Mouse (Mus musculus) CH12.LX (cell line): ENCODE data around the gene Dnase2b. TPM values are rescaled to one million over a fixed set of nuclear protein-coding genes. Genes with fewer than 3 reads are reported as not detected.

Source experiments
- DNase-seq: peaks from one replicate; pipeline ENCODE4 v3.0.0-alpha.2; 2013; ENCODE audit errors: extremely low read depth
- H3K27ac ChIP-seq: 2 replicates; pipeline ENCODE4 v1.5.1; 2012; ENCODE audit warnings: low read depth, mild to moderate bottlenecking, control low read depth, moderate library complexity; ENCODE audit not compliant: insufficient read depth
- H3K27me3 ChIP-seq: replicated peaks from 2 replicates; pipeline ENCODE3; 2012; ENCODE audit warnings: inconsistent platforms
- H3K36me3 ChIP-seq, 2 experiments: replicated peaks in 1 of 2; 2 replicates each; pipeline versions ENCODE3 to v1.6.1; 2012; ENCODE audit warnings: inconsistent platforms in 1 of 2, low read length in 1 of 2, mild to moderate bottlenecking in 1 of 2, mixed read lengths in 1 of 2, moderate library complexity in 1 of 2; ENCODE audit not compliant: control insufficient read depth in 1 of 2, insufficient read depth in 1 of 2
- H3K4me1 ChIP-seq, 2 experiments: 2 replicates each; pipeline ENCODE4 v1.6.1; 2012; ENCODE audit warnings: inconsistent platforms in 1 of 2, moderate library complexity in 1 of 2; ENCODE audit not compliant: insufficient read depth in 2 of 2, control insufficient read depth in 1 of 2
- H3K4me2 ChIP-seq: 2 replicates; pipeline ENCODE4 v1.6.1; 2012; ENCODE audit warnings: low read depth, mild to moderate bottlenecking, control low read depth; ENCODE audit not compliant: poor library complexity, insufficient read depth, severe bottlenecking
- H3K4me3 ChIP-seq, 3 experiments: fragments of 150-350 bp in 1 of 3; sonication (generic) in 1 of 3; replicated peaks in 1 of 3; 2 replicates each; pipeline versions ENCODE3 to v1.5.1; 2011 to 2012; ENCODE audit warnings: low read depth in 2 of 3, low read length in 2 of 3, mild to moderate bottlenecking in 2 of 3, moderate library complexity in 2 of 3, control low read depth in 1 of 3, improper control_type of control experiment in 1 of 3, inconsistent platforms in 1 of 3, mixed read lengths in 1 of 3; ENCODE audit not compliant: poor library complexity in 1 of 3
- H3K79me2 ChIP-seq: replicated peaks from 2 replicates; pipeline ENCODE4 v1.6.1; 2012; ENCODE audit warnings: mild to moderate bottlenecking, moderate library complexity; ENCODE audit not compliant: control insufficient read depth, poor library complexity, insufficient read depth, severe bottlenecking; ENCODE audit errors: extremely low read depth
- H3K9ac ChIP-seq: 2 replicates; pipeline ENCODE4 v1.6.1; 2012; ENCODE audit warnings: low read depth, mild to moderate bottlenecking, control low read depth, moderate library complexity; ENCODE audit not compliant: insufficient read depth
- H3K9me3 ChIP-seq: replicated peaks from 2 replicates; pipeline ENCODE3; 2012; ENCODE audit warnings: low read length, inconsistent platforms, mixed read lengths
- BHLHE40 ChIP-seq: IDR thresholded peaks from 2 replicates; pipeline ENCODE4 v1.6.1; 2011; ENCODE audit warnings: mild to moderate bottlenecking, low read depth, low read length, improper control_type of control experiment
- CHD2 ChIP-seq: IDR thresholded peaks from 2 replicates; pipeline ENCODE4 v1.6.1; 2011; ENCODE audit warnings: low read length, improper control_type of control experiment
- EP300 ChIP-seq: IDR thresholded peaks from 2 replicates; pipeline ENCODE4 v1.6.1; 2011; ENCODE audit warnings: low read length, improper control_type of control experiment
- GABPA ChIP-seq: IDR thresholded peaks from 2 replicates; pipeline ENCODE4 v1.6.1; 2012; ENCODE audit warnings: low read depth, low read length, improper control_type of control experiment, inconsistent platforms; ENCODE audit not compliant: insufficient replicate concordance
- HCFC1 ChIP-seq: IDR thresholded peaks from 2 replicates; pipeline ENCODE4 v1.6.1; 2012; ENCODE audit warnings: low read depth, mild to moderate bottlenecking, inconsistent platforms, low read length, improper control_type of control experiment
- IRF4 ChIP-seq: IDR thresholded peaks from 2 replicates; pipeline ENCODE4 v1.6.1; 2014; ENCODE audit warnings: low read depth, mild to moderate bottlenecking, inconsistent platforms, low read length, improper control_type of control experiment
- JUN ChIP-seq: IDR thresholded peaks from 2 replicates; pipeline ENCODE4 v1.6.1; 2011; ENCODE audit warnings: low read depth, mild to moderate bottlenecking, low read length, improper control_type of control experiment, moderate library complexity; ENCODE audit not compliant: insufficient read depth
- JUND ChIP-seq: conservative IDR thresholded peaks from 2 replicates; pipeline ENCODE4 v1.6.1; 2011; ENCODE audit warnings: low read depth, low read length, improper control_type of control experiment
- KAT2A ChIP-seq: IDR thresholded peaks from 2 replicates; pipeline ENCODE4 v1.6.1; 2012; ENCODE audit warnings: low read length, improper control_type of control experiment, inconsistent platforms; ENCODE audit not compliant: insufficient replicate concordance
- MAFK ChIP-seq: IDR thresholded peaks from 2 replicates; pipeline ENCODE4 v1.6.1; 2011; ENCODE audit warnings: low read length, improper control_type of control experiment; ENCODE audit not compliant: insufficient replicate concordance
- MAX ChIP-seq: IDR thresholded peaks from 2 replicates; pipeline ENCODE4 v1.6.1; 2011; ENCODE audit warnings: low read length, improper control_type of control experiment
- MEF2A ChIP-seq: IDR thresholded peaks from 2 replicates; pipeline ENCODE4 v1.6.1; 2014; ENCODE audit warnings: low read depth, mild to moderate bottlenecking, inconsistent platforms, low read length, improper control_type of control experiment, borderline replicate concordance
- MXI1 ChIP-seq: IDR thresholded peaks from 2 replicates; pipeline ENCODE4 v1.6.1; 2011; ENCODE audit warnings: mild to moderate bottlenecking, low read depth, low read length, improper control_type of control experiment
- MYC ChIP-seq: IDR thresholded peaks from 2 replicates; pipeline ENCODE4 v1.6.1; 2011; ENCODE audit warnings: low read depth, mild to moderate bottlenecking, improper control_type of control experiment, low read length
- NELFE ChIP-seq: IDR thresholded peaks from 2 replicates; pipeline ENCODE4 v1.6.1; 2011; ENCODE audit warnings: low read depth, low read length, improper control_type of control experiment
- PAX5 ChIP-seq: IDR thresholded peaks from 2 replicates; pipeline ENCODE4 v1.6.1; 2012; ENCODE audit warnings: low read length, inconsistent platforms, mixed read lengths
- POLR2A ChIP-seq: IDR thresholded peaks from 2 replicates; pipeline ENCODE4 v1.6.1; 2011; ENCODE audit warnings: low read depth, mild to moderate bottlenecking, improper control_type of control experiment, low read length
- POLR2AphosphoS2 ChIP-seq: IDR thresholded peaks from 2 replicates; pipeline ENCODE4 v1.6.1; 2011; ENCODE audit warnings: low read depth, low read length, improper control_type of control experiment
- RCOR1 ChIP-seq: conservative IDR thresholded peaks from 2 replicates; pipeline ENCODE4 v1.6.1; 2012; ENCODE audit warnings: low read depth, mild to moderate bottlenecking, inconsistent platforms, low read length, improper control_type of control experiment
- SIN3A ChIP-seq: IDR thresholded peaks from 2 replicates; pipeline ENCODE4 v1.6.1; 2012; ENCODE audit warnings: low read length, improper control_type of control experiment, inconsistent platforms
- TBP ChIP-seq: conservative IDR thresholded peaks from 2 replicates; pipeline ENCODE4 v1.6.1; 2011; ENCODE audit warnings: low read depth, low read length, improper control_type of control experiment
- TCF12 ChIP-seq: IDR thresholded peaks from 2 replicates; pipeline ENCODE4 v1.6.1; 2014; ENCODE audit warnings: low read depth, mild to moderate bottlenecking, inconsistent platforms, low read length, improper control_type of control experiment
- UBTF ChIP-seq: IDR thresholded peaks from 2 replicates; pipeline ENCODE4 v1.6.1; 2012; ENCODE audit warnings: low read depth, mild to moderate bottlenecking, inconsistent platforms, low read length, improper control_type of control experiment, moderate library complexity
- USF1 ChIP-seq: IDR thresholded peaks from 2 replicates; pipeline ENCODE4 v1.6.1; 2014; ENCODE audit warnings: low read depth, mild to moderate bottlenecking, inconsistent platforms, low read length, improper control_type of control experiment
- USF2 ChIP-seq: conservative IDR thresholded peaks from 2 replicates; pipeline ENCODE4 v1.6.1; 2011; ENCODE audit warnings: low read depth, low read length, improper control_type of control experiment
- ZC3H11A ChIP-seq: IDR thresholded peaks from 2 replicates; pipeline ENCODE4 v1.6.1; 2012; ENCODE audit warnings: low read depth, mild to moderate bottlenecking, inconsistent platforms, low read length, improper control_type of control experiment
- ZKSCAN1 ChIP-seq: IDR thresholded peaks from 2 replicates; pipeline ENCODE4 v1.6.1; 2012; ENCODE audit warnings: low read depth, inconsistent platforms, low read length, improper control_type of control experiment, borderline replicate concordance
- ZMIZ1 ChIP-seq: IDR thresholded peaks from 2 replicates; pipeline ENCODE4 v1.6.1; 2012; ENCODE audit warnings: low read depth, mild to moderate bottlenecking, inconsistent platforms, low read length, improper control_type of control experiment
- ZNF384 ChIP-seq: IDR thresholded peaks from 2 replicates; pipeline ENCODE4 v1.6.1; 2012; ENCODE audit warnings: low read depth, low read length, improper control_type of control experiment, inconsistent platforms
- dilution Hi-C: fragments of 300-500 bp; cut with MboI; formaldehyde crosslinking; loops from 2 replicates; pipeline ENCODE4 v1.14.3; 2020; ENCODE audit warnings: low sequenced_read_pairs; ENCODE audit not compliant: extremely low pct_unique_long_range_greater_than_20kb, extremely low pct_ligation_motif_present
- in situ Hi-C: fragments of 300-500 bp; cut with MboI; formaldehyde crosslinking; loops from 3 replicates; pipeline ENCODE4 v1.14.3; 2019; ENCODE audit warnings: low sequenced_read_pairs, low pct_ligation_motif_present, low pct_unique_long_range_greater_than_20kb, mixed read lengths
- polyA plus RNA-seq: library from polyadenylated mRNA; unstranded; fragments of >175 nt; gene quantifications from 2 replicates; pipeline ENCODE4 v1.2.1, GENCODE M21; 2012; ENCODE audit warnings: low read depth; ENCODE audit not compliant: insufficient read length
- total RNA-seq, 2 experiments: library from RNA; depleted of rRNA; stranded (reverse); fragments of 300-350 nt in 1 of 2; fragments of >200 nt in 1 of 2; gene quantifications; 2 replicates each; pipeline ENCODE4 v1.2.3; 2012 to 2014

Gene Dnase2b
- total and polyA plus RNA-seq, 3 experiments, result not detected

- H3K9ac ChIP-seq, result no peak overlapping the region
- no peaks in the 10 kb centered on the region for H3K79me2 ChIP-seq
- H3K4me3 ChIP-seq, result no peak overlapping the region
- H3K27ac ChIP-seq, result no peak overlapping the region
- TF ChIP-seq BHLHE40 (no peak), TCF12 (no peak), IRF4 (no peak), GABPA (no peak), MXI1 (no peak), USF1 (no peak), HCFC1 (no peak), EP300 (no peak), PAX5 (no peak), USF2 (no peak), CHD2 (no peak), POLR2AphosphoS2 (no peak), MYC (no peak), POLR2A (no peak), ZNF384 (no peak), JUND (no peak), RCOR1 (no peak), SIN3A (no peak)
- H3K27me3 ChIP-seq, result no peaks in the 10 kb centered on the region
- peaks cover 0 to 2% of the 10 kb centered on the region in 2 experiments; a peak in 2 of 4 replicates for H3K4me1 ChIP-seq
- no peaks in the 10 kb centered on the region for H3K36me3 ChIP-seq
- H3K4me2 ChIP-seq, result no peak overlapping the region
- H3K9me3 ChIP-seq, result no peaks in the 10 kb centered on the region
- DNase-seq, result no peak
- dilution Hi-C loops, result no loop called here
- in situ Hi-C loops, result no loop called here
These were observed 26.5 kb upstream of the Dnase2b start for GRCm38 (mm10) chr3:146641818-146642427.

GRCm38 (mm10) chr3:146632506-146632905, 17.1 kb upstream of the Dnase2b start:
- H3K79me2 ChIP-seq, result no peaks in the 10 kb centered on the region
- H3K27me3 ChIP-seq, result no peaks in the 10 kb centered on the region
- no peak overlapping the region for H3K9ac ChIP-seq
- no peak for TF ChIP-seq MEF2A
- no peak for TF ChIP-seq MAX
- no peak for TF ChIP-seq HCFC1
- TF ChIP-seq NELFE, result no peak
- TF ChIP-seq TBP, result no peak
- no peak for TF ChIP-seq POLR2A
- TF ChIP-seq JUN, result no peak
- no peak for TF ChIP-seq PAX5
- TF ChIP-seq EP300, result no peak
- TF ChIP-seq MXI1, result no peak
- TF ChIP-seq BHLHE40, result no peak
- no peak for TF ChIP-seq UBTF
- TF ChIP-seq MAFK, result no peak
- TF ChIP-seq ZMIZ1, result no peak
- no peak for TF ChIP-seq MYC
- no peak for TF ChIP-seq JUND
- no peak for TF ChIP-seq ZKSCAN1
- no peak for TF ChIP-seq USF1
- no peak for TF ChIP-seq ZC3H11A
- no peak for TF ChIP-seq KAT2A
- TF ChIP-seq, all 38 proteins: peak for 0
- Histone ChIP-seq H3K9me3 (no peaks in the 10 kb centered on the region), H3K27ac (no peak overlapping the region), H3K4me2 (no peak overlapping the region), H3K4me1 (peaks cover 2 to 10% of the 10 kb centered on the region in 2 experiments; a peak in 2 of 4 replicates), H3K36me3 (no peaks in the 10 kb centered on the region), H3K4me3 (no peak overlapping the region)
- in situ Hi-C loops, result no loop called here
- no peak for DNase-seq
- dilution Hi-C loops, result no loop called here
